Mouse (Mus musculus): ENCODE results near the gene F5. TPM values are rescaled to one million over a fixed set of nuclear protein-coding genes. Genes with fewer than 3 reads are reported as not detected.

F5 gene
- 0.25 and 0.50 TPM in 2 replicates for polyA plus RNA-seq (2014; fragmentation: Nextera tagmentation; extraction: Ambion mirVana)

DNA sequence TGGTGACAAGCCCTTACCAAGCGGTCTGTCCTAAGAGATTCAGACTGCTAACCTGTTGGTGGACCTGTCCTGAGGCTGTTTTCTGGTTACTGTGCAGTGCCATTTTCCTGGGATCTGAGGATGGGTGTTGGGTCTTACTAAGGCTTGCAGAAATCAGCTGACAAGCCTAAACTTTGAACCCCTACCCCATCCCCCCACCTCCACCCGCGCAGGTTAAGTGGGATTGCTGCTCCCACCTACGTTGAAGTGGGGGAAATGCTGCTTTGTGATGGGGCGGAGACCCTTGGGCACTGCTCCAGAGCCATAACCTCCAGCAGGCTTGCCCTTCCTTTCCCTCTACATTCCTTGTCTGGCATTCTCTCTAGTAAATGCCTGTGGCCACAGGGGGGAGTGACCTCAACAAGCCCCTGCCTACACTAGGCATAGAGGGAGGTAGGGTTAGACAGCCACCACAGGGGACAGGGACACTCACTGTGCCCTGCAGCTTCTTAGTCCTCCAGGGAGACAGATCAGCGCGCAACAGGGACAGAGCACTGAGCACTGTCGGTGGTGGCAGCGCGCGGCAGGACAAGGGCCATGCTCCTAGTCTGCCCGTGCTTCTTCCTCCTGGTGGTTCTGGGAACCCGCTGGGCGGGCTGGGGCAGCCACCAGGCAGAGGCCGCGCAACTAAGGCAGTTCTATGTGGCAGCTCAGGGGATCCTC is at the start of gene F5:
F5 (plus strand) TSS at position 452 of the 702 bp plus-strand sequence.
- no peaks in the 10 kb centered on the region for H3K4me1 ChIP-seq (ENCODE audit: control insufficient read depth, insufficient read depth, low read length)
- DNase-seq (ENCODE audit: low spot score, missing footprints) (no peak), ATAC-seq (ENCODE audit: low FRiP score) (peak; percentile 42; the same call in 1 of the 2 replicates)
- 12% methylated on average over 16 of the region's 16 CpGs for WGBS
- H3K9me3 ChIP-seq (ENCODE audit: control insufficient read depth, low read length): no peaks in the 10 kb centered on the region
- no peaks in the 10 kb centered on the region for H3K36me3 ChIP-seq (ENCODE audit: control insufficient read depth, insufficient read depth, low read length)
- no peak within 1 kb of the TSS for H3K9ac ChIP-seq (ENCODE audit: low read length)
- no peak within 1 kb of the TSS for H3K27ac ChIP-seq (ENCODE audit: low read depth, low read length)
- no peaks in the 10 kb centered on the region for H3K27me3 ChIP-seq (ENCODE audit: control insufficient read depth, insufficient read depth, low read length)
- no peak within 1 kb of the TSS for H3K4me3 ChIP-seq (ENCODE audit: low read depth, low read length)
- H3K4me2 ChIP-seq: peak within 1 kb of the TSS; percentile 15

DNA sequence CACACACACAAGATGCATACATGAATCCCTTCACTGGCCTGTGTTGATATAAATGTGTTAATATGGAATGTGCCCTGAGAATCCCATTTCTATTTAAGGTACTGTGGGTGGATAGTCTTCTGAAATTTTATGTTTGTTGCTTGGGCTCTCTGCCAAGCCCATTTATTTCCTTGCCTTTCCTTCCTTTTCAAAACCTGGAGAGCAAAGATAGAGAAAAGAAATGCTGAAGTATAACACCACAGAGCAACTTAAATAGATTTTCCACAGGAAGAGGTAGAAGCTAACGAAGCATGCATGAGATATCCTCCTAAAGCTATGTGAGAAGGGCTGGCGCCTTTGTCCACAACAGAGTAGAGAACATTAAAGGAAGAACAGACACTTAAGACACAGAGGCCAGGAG is 41.9 kb upstream of the F5 start:
- Histone ChIP-seq H3K27ac (ENCODE audit: low read depth, low read length) (no peak overlapping the region), H3K9ac (ENCODE audit: low read length) (no peak overlapping the region), H3K27me3 (ENCODE audit: control insufficient read depth, insufficient read depth, low read length) (no peaks in the 10 kb centered on the region), H3K4me1 (ENCODE audit: control insufficient read depth, insufficient read depth, low read length) (no peaks in the 10 kb centered on the region), H3K9me3 (ENCODE audit: control insufficient read depth, low read length) (no peaks in the 10 kb centered on the region), H3K4me3 (ENCODE audit: low read depth, low read length) (no peak overlapping the region), H3K4me2 (no peak overlapping the region), H3K36me3 (ENCODE audit: control insufficient read depth, insufficient read depth, low read length) (no peaks in the 10 kb centered on the region)
- WGBS: 91% methylated on average over 2 of the region's 2 CpGs
- ATAC-seq (ENCODE audit: low FRiP score) (no peak), DNase-seq (ENCODE audit: low spot score, missing footprints) (no peak)

GRCm38 (mm10) chr1:164110591-164111329 is 40.9 kb upstream of the F5 start:
- Histone ChIP-seq H3K27me3 (ENCODE audit: control insufficient read depth, insufficient read depth, low read length) (no peaks in the 10 kb centered on the region), H3K9me3 (ENCODE audit: control insufficient read depth, low read length) (no peaks in the 10 kb centered on the region), H3K36me3 (ENCODE audit: control insufficient read depth, insufficient read depth, low read length) (no peaks in the 10 kb centered on the region), H3K27ac (ENCODE audit: low read depth, low read length) (no peak overlapping the region), H3K4me3 (ENCODE audit: low read depth, low read length) (no peak overlapping the region), H3K4me1 (ENCODE audit: control insufficient read depth, insufficient read depth, low read length) (no peaks in the 10 kb centered on the region), H3K9ac (ENCODE audit: low read length) (no peak overlapping the region), H3K4me2 (no peak overlapping the region)
- 92% methylated on average over 9 of the region's 9 CpGs for WGBS
- no peak for ATAC-seq (ENCODE audit: low FRiP score)
- no peak for DNase-seq (ENCODE audit: low spot score, missing footprints)

GRCm38 (mm10) chr1:164114280-164114679 is 37.4 kb upstream of the F5 start:
- Histone ChIP-seq H3K4me2 (no peak overlapping the region), H3K4me1 (ENCODE audit: control insufficient read depth, insufficient read depth, low read length) (no peaks in the 10 kb centered on the region), H3K9ac (ENCODE audit: low read length) (no peak overlapping the region), H3K27me3 (ENCODE audit: control insufficient read depth, insufficient read depth, low read length) (no peaks in the 10 kb centered on the region), H3K4me3 (ENCODE audit: low read depth, low read length) (no peak overlapping the region), H3K27ac (ENCODE audit: low read depth, low read length) (no peak overlapping the region), H3K9me3 (ENCODE audit: control insufficient read depth, low read length) (no peaks in the 10 kb centered on the region), H3K36me3 (ENCODE audit: control insufficient read depth, insufficient read depth, low read length) (no peaks in the 10 kb centered on the region)
- ATAC-seq (ENCODE audit: low FRiP score): no peak
- 80% methylated on average over 5 of the region's 5 CpGs for WGBS
- no peak for DNase-seq (ENCODE audit: low spot score, missing footprints)

GRCm38 (mm10) chr1:164114947-164115493 is 36.6 kb upstream of the F5 start, which contains the start of gene Selp:
Gene Selp (plus strand): TSS chr1:164115264.
- Histone ChIP-seq H3K9ac (ENCODE audit: low read length) (no peak within 1 kb of the TSS), H3K27ac (ENCODE audit: low read depth, low read length) (no peak within 1 kb of the TSS), H3K36me3 (ENCODE audit: control insufficient read depth, insufficient read depth, low read length) (no peaks in the 10 kb centered on the region), H3K9me3 (ENCODE audit: control insufficient read depth, low read length) (no peaks in the 10 kb centered on the region), H3K4me2 (no peak within 1 kb of the TSS), H3K27me3 (ENCODE audit: control insufficient read depth, insufficient read depth, low read length) (no peaks in the 10 kb centered on the region), H3K4me3 (ENCODE audit: low read depth, low read length) (no peak within 1 kb of the TSS), H3K4me1 (ENCODE audit: control insufficient read depth, insufficient read depth, low read length) (no peaks in the 10 kb centered on the region)
- DNase-seq (ENCODE audit: low spot score, missing footprints) (no peak), ATAC-seq (ENCODE audit: low FRiP score) (no peak)
- WGBS: 83% methylated on average over 8 of the region's 8 CpGs

DNA sequence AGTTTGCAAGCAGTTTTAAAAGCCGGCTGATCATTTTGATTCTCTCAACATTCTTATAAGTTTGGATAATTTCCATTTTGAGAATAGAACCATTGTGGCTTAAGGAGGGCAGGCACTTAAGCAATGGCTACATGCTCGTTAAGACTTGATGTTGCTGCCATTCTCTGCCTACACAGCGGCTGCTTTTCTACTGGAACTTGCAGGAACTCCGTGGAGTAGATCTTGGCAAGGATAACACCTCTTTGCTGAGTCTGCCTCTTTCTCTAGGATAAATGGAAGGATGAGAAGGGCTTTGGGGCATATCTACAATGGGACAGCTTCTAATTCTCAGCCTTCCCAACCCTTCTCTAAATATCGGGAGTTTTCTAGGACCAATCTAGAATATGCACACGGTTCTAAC is 36.0 kb upstream of the F5 start:
- no peaks in the 10 kb centered on the region for H3K4me1 ChIP-seq (ENCODE audit: control insufficient read depth, insufficient read depth, low read length)
- no peak for ATAC-seq (ENCODE audit: low FRiP score)
- H3K4me3 ChIP-seq (ENCODE audit: low read depth, low read length): no peak overlapping the region
- WGBS: 81% methylated on average over 6 of the region's 6 CpGs
- H3K36me3 ChIP-seq (ENCODE audit: control insufficient read depth, insufficient read depth, low read length): no peaks in the 10 kb centered on the region
- no peak for DNase-seq (ENCODE audit: low spot score, missing footprints)
- no peaks in the 10 kb centered on the region for H3K27me3 ChIP-seq (ENCODE audit: control insufficient read depth, insufficient read depth, low read length)
- H3K9me3 ChIP-seq (ENCODE audit: control insufficient read depth, low read length): no peaks in the 10 kb centered on the region
- H3K4me2 ChIP-seq: no peak overlapping the region
- H3K9ac ChIP-seq (ENCODE audit: low read length): no peak overlapping the region
- H3K27ac ChIP-seq (ENCODE audit: low read depth, low read length): no peak overlapping the region

- H3K27me3 ChIP-seq (ENCODE audit: control insufficient read depth, insufficient read depth, low read length): no peaks in the 10 kb centered on the region
- H3K27ac ChIP-seq (ENCODE audit: low read depth, low read length): no peak overlapping the region
- DNase-seq (ENCODE audit: low spot score, missing footprints): no peak
- H3K4me2 ChIP-seq: no peak overlapping the region
- H3K36me3 ChIP-seq (ENCODE audit: control insufficient read depth, insufficient read depth, low read length): no peaks in the 10 kb centered on the region
- H3K9me3 ChIP-seq (ENCODE audit: control insufficient read depth, low read length): no peaks in the 10 kb centered on the region
- 94% methylated on average over 6 of the region's 6 CpGs for WGBS
- H3K4me1 ChIP-seq (ENCODE audit: control insufficient read depth, insufficient read depth, low read length): no peaks in the 10 kb centered on the region
- H3K9ac ChIP-seq (ENCODE audit: low read length): no peak overlapping the region
- H3K4me3 ChIP-seq (ENCODE audit: low read depth, low read length): no peak overlapping the region
- no peak for ATAC-seq (ENCODE audit: low FRiP score)
Measured at GRCm38 (mm10) chr1:164117869-164118268, 33.8 kb upstream of the F5 start.

DNA sequence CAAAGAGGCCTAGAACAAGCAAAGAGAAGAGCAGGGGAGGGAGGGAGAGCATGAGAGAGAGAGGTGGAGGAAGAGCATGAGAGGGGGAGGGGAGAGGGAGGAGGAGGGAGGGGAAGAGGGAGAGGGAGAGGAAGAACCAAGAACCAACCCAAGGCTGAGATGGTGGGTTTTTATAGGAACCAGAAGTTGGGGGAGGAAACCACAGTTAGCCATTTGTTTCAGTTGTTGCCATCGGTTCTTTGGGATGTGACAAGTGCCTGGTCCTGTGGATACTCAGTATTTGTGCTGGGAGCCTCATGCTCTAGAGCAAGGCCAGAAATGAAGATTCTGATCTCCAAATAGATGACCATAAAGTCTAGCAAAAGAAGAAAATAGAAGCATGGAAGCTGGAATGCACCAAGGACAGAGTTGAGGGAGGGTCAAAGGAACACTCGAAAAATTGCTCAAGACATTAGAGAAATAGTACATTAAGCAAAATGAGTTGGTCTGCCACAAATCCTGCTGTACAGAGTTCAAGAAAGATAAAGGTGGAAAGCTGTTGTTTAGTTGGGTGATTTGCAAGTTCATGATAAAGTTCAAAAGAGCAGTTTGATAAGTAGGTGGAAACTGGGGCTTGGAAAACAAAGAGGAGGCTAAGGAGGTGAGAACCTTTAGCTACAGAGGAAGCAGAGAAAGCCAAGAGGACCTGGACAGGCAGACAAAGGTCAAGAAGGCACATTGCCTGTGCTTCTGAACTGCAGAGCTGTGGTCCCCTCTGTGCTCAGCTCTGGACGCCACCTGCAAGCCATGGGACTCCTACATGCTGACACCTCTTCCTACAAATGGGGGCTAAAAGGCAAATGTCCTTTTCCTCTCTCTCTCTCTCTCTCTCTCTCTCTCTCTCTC is 31.5 kb upstream of the F5 start:
- ATAC-seq (ENCODE audit: low FRiP score): no peak
- DNase-seq (ENCODE audit: low spot score, missing footprints): no peak
- H3K36me3 ChIP-seq (ENCODE audit: control insufficient read depth, insufficient read depth, low read length): no peaks in the 10 kb centered on the region
- no peaks in the 10 kb centered on the region for H3K27me3 ChIP-seq (ENCODE audit: control insufficient read depth, insufficient read depth, low read length)
- 80% methylated on average over 3 of the region's 3 CpGs for WGBS
- no peak overlapping the region for H3K9ac ChIP-seq (ENCODE audit: low read length)
- no peak overlapping the region for H3K4me2 ChIP-seq
- no peaks in the 10 kb centered on the region for H3K9me3 ChIP-seq (ENCODE audit: control insufficient read depth, low read length)
- H3K27ac ChIP-seq (ENCODE audit: low read depth, low read length): no peak overlapping the region
- H3K4me3 ChIP-seq (ENCODE audit: low read depth, low read length): no peak overlapping the region
- H3K4me1 ChIP-seq (ENCODE audit: control insufficient read depth, insufficient read depth, low read length): no peaks in the 10 kb centered on the region

All from midbrain, embryonic 11.5 days (tissue).